Mouse (Mus musculus): Measurements from ENCODE around the gene Traf3ip3. TPM values are rescaled to one million over a fixed set of nuclear protein-coding genes. Genes with fewer than 3 reads are reported as not detected.
A peak's percentile ranks its signal among the peaks of the same experiment; 100 is the strongest.

Gene Traf3ip3
- total and polyA plus RNA-seq, 3 experiments, result 60.9 to 72.9 (median 68.8) TPM

DNA sequence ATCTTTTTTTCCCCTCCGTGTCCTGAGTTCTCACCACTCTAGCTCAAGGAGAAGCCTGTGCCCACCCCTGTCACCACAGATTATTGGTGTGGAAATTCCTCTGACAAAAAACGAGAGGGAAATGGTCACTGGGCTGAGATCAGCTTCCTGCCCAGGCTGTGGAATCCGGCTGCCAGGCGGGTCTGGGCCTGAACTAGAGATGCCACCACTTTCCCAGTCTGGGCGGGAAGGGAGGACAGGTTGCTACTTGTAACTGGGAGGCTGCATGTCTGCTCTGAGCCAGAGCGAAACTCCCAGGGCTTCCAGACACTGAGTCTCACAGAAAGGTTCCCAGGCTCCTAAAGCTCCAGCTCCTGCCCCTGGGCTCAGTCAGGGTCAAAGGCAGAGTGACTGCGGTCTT lies 60.4 kb downstream of the Traf3ip3 start:
- H3K36me3 ChIP-seq (replicated peaks in 1 of 2; ENCODE audit: control insufficient read depth in 1 of 2, insufficient read depth in 1 of 2, low read length in 1 of 2), result no peaks in the 10 kb centered on the region
- H3K9me3 ChIP-seq (replicated peaks; ENCODE audit: low read length), result no peaks in the 10 kb centered on the region
- peak overlapping the region; percentile 10; the same call in 1 of the 2 replicates for H3K9ac ChIP-seq (ENCODE audit: insufficient read depth, low read depth)
- no peaks in the 10 kb centered on the region for H3K79me2 ChIP-seq (replicated peaks; ENCODE audit: control insufficient read depth, extremely low read depth, insufficient read depth, poor library complexity, severe bottlenecking)
- peak overlapping the region; percentile 10 for H3K4me2 ChIP-seq (ENCODE audit: insufficient read depth, low read depth, poor library complexity, severe bottlenecking)
- no peak for DNase-seq (ENCODE audit: extremely low read depth)
- H3K27me3 ChIP-seq (replicated peaks), result no peaks in the 10 kb centered on the region
- H3K4me3 ChIP-seq (replicated peaks in 1 of 3; ENCODE audit: low read depth in 2 of 3, low read length in 2 of 3, poor library complexity in 1 of 3), result no peak overlapping the region
- in situ Hi-C loops (cut with MboI; ENCODE audit: low pct_ligation_motif_present, low pct_unique_long_range_greater_than_20kb, low sequenced_read_pairs) (no loop called here), dilution Hi-C loops (cut with MboI; ENCODE audit: extremely low pct_ligation_motif_present, extremely low pct_unique_long_range_greater_than_20kb, low sequenced_read_pairs) (no loop called here)
- H3K27ac ChIP-seq (ENCODE audit: insufficient read depth, low read depth), result peak overlapping the region; percentile 89; the same call in 1 of the 2 replicates
- peak; percentile 35; the same call in 1 of the 2 replicates for TF ChIP-seq HCFC1 (IDR thresholded peaks at IDR 0.05; ENCODE audit: low read depth, low read length)
- TF ChIP-seq ELF1 (IDR thresholded peaks at IDR 0.05; ENCODE audit: low read depth, low read length), result peak; percentile 44; the same call in 1 of the 2 replicates
- no peak for TF ChIP-seq MXI1 (IDR thresholded peaks at IDR 0.05; ENCODE audit: low read depth, low read length)
- TF ChIP-seq RCOR1 (conservative IDR thresholded peaks at IDR 0.05; ENCODE audit: low read depth, low read length), result peak; percentile 60; the same call in 1 of the 2 replicates
- TF ChIP-seq USF1 (IDR thresholded peaks at IDR 0.05; ENCODE audit: low read depth, low read length), result no peak
- no peak for TF ChIP-seq GABPA (IDR thresholded peaks at IDR 0.05; ENCODE audit: insufficient replicate concordance, low read depth, low read length)
- 0 out of 2 replicates have a peak, but pooled peaks have one; percentile 15 for TF ChIP-seq SIN3A (IDR thresholded peaks at IDR 0.05; ENCODE audit: low read length)
- no peak for TF ChIP-seq UBTF (IDR thresholded peaks at IDR 0.05; ENCODE audit: low read depth, low read length)
- peak; percentile 60 for TF ChIP-seq CHD2 (IDR thresholded peaks at IDR 0.05; ENCODE audit: low read length)
- TF ChIP-seq POLR2A (IDR thresholded peaks at IDR 0.05; ENCODE audit: low read depth, low read length), result no peak; the same call in 1 of the 2 replicates
- peak; percentile 85; the same call in 1 of the 2 replicates for TF ChIP-seq MEF2A (IDR thresholded peaks at IDR 0.05; ENCODE audit: borderline replicate concordance, low read depth, low read length)
- peak; percentile 87 for TF ChIP-seq EP300 (IDR thresholded peaks at IDR 0.05; ENCODE audit: low read length)
- peak; percentile 81 for TF ChIP-seq JUN (IDR thresholded peaks at IDR 0.05; ENCODE audit: insufficient read depth, low read depth, low read length)
- peak; percentile 94 for TF ChIP-seq TCF12 (IDR thresholded peaks at IDR 0.05; ENCODE audit: low read depth, low read length)
- peak; percentile 11; the same call in 1 of the 2 replicates for TF ChIP-seq NRF1 (IDR thresholded peaks at IDR 0.05; ENCODE audit: low read depth, low read length)
- no peak for TF ChIP-seq ZMIZ1 (IDR thresholded peaks at IDR 0.05; ENCODE audit: low read depth, low read length)
- TF ChIP-seq PAX5 (IDR thresholded peaks at IDR 0.05; ENCODE audit: low read length), result no peak
- TF ChIP-seq ZNF384 (IDR thresholded peaks at IDR 0.05; ENCODE audit: low read depth, low read length), result no peak
- TF ChIP-seq SMC3 (IDR thresholded peaks at IDR 0.05; ENCODE audit: low read depth, low read length), result no peak
- no peak for TF ChIP-seq RAD21 (IDR thresholded peaks at IDR 0.05; ENCODE audit: low read depth, low read length)
- TF ChIP-seq ZKSCAN1 (IDR thresholded peaks at IDR 0.05; ENCODE audit: borderline replicate concordance, low read depth, low read length), result no peak
- TF ChIP-seq MYC (IDR thresholded peaks at IDR 0.05; ENCODE audit: low read depth, low read length), result no peak
- TF ChIP-seq POLR2AphosphoS2 (IDR thresholded peaks at IDR 0.05; ENCODE audit: low read depth, low read length), result no peak
- no peak for TF ChIP-seq JUND (conservative IDR thresholded peaks at IDR 0.05; ENCODE audit: low read depth, low read length)
- TF ChIP-seq KAT2A (IDR thresholded peaks at IDR 0.05; ENCODE audit: insufficient replicate concordance, low read length), result no peak
- peak; percentile 98 for TF ChIP-seq IRF4 (IDR thresholded peaks at IDR 0.05; ENCODE audit: low read depth, low read length)
- peak; percentile 99 for TF ChIP-seq CHD1 (IDR thresholded peaks at IDR 0.05; ENCODE audit: low read depth, low read length)
- peak; percentile 71 for TF ChIP-seq BHLHE40 (IDR thresholded peaks at IDR 0.05; ENCODE audit: low read depth, low read length)
- TF ChIP-seq E2F4 (IDR thresholded peaks at IDR 0.05; ENCODE audit: insufficient replicate concordance, low read depth, low read length), result 0 out of 2 replicates have a peak, but pooled peaks have one; percentile 37
- H3K4me1 ChIP-seq (ENCODE audit: control insufficient read depth in 1 of 2, insufficient read depth in 2 of 2), result peaks cover 33 to 42% of the 10 kb centered on the region in 2 experiments
